Comparison of ENCODE assay signal across 22 mouse cellular contexts in genomic region chr9:85617177-85617777, GRCm38 (mm10).
A peak's percentile ranks its signal among the peaks of the same experiment; 100 is the strongest.
DNase-seq lines count a peak whose midpoint lies in the region; ATAC-seq lines count a peak whose summit lies in the region.
"Had no signal": no experiment of that assay in that cellular context is flagged by ENCODE, and none has a peak within 500 bp of the region (broad histone marks: within the 10 kb centered on the region; RNA-seq: fewer than 3 reads in every experiment).

No protein-coding gene starts in this region.

- no peaks in the 10 kb centered on the region for H3K36me3 ChIP-seq in kidney, embryonic 16.5 days (ENCODE audit: insufficient read depth, low read length)
- H3K36me3 ChIP-seq: embryonic facial prominence, embryonic 12.5 days; midbrain, embryonic 15.5 days; neural tube, embryonic 15.5 days had no signal

- no peak overlapping the region for H3K9ac ChIP-seq in kidney, embryonic 16.5 days (replicated peaks; ENCODE audit: low read length)
- H3K9ac ChIP-seq: embryonic facial prominence, embryonic 12.5 days; forebrain, postnatal 0 days; hindbrain, embryonic 14.5 days; midbrain, embryonic 15.5 days; neural tube, embryonic 15.5 days had no signal

- DNase-seq in adrenal gland, adult 2 months = peak; percentile 6
- no peak for DNase-seq in adrenal gland, postnatal 4 days (ENCODE audit: low spot score in 2 of 2)
- DNase-seq in kidney, adult 18-20 months = no peak
- peak; percentile 11 for DNase-seq in NIH3T3 (ENCODE audit: low read depth)
- peak; percentile 8 for DNase-seq in kidney, postnatal 10 days
- no peak for DNase-seq in cerebellum, postnatal 4 days (ENCODE audit: low spot score in 2 of 2)
- no peak for DNase-seq in layer of hippocampus, postnatal 10 days (ENCODE audit: low spot score in 2 of 2)
- DNase-seq: cerebellum, adult 8-10 months; forebrain, postnatal 0 days; gastrocnemius, adult 2 months; heart, postnatal 14 days; left cerebral cortex, postnatal 4 days; lung, adult 2 months; thymus, postnatal 25 days had no signal

- ATAC-seq in kidney, embryonic 16.5 days (ENCODE audit: low FRiP score, low TSS enrichment) = peak; percentile 94
- ATAC-seq: CD4-positive, CD25-positive, alpha-beta regulatory T cell, adult 4 months; forebrain, postnatal 0 days; midbrain, embryonic 15.5 days had no signal

- H3K4me2 ChIP-seq in kidney, embryonic 16.5 days (replicated peaks; ENCODE audit: low read depth, low read length) = no peak overlapping the region
- H3K4me2 ChIP-seq: embryonic facial prominence, embryonic 12.5 days; heart, embryonic 11.5 days; hindbrain, embryonic 14.5 days; liver, embryonic 11.5 days; midbrain, embryonic 15.5 days; neural tube, embryonic 15.5 days had no signal

- H3K27ac ChIP-seq in kidney, embryonic 16.5 days (ENCODE audit: low read length) = peak overlapping the region; percentile 41; the same call in 1 of the 2 replicates
- H3K27ac ChIP-seq: embryonic facial prominence, embryonic 12.5 days; gastrocnemius, adult 2 months; hindbrain, embryonic 14.5 days; midbrain, embryonic 15.5 days; neural tube, embryonic 15.5 days had no signal

- H3K27me3 ChIP-seq in kidney, embryonic 16.5 days (ENCODE audit: insufficient read depth, low read length) = no peaks in the 10 kb centered on the region
- H3K27me3 ChIP-seq: embryonic facial prominence, embryonic 12.5 days; midbrain, embryonic 15.5 days; neural tube, embryonic 15.5 days had no signal

- H3K4me1 ChIP-seq in kidney, embryonic 16.5 days (ENCODE audit: insufficient read depth, low read length) = peaks cover 14% of the 10 kb centered on the region; the same call in 1 of the 2 replicates
- H3K4me1 ChIP-seq: embryonic facial prominence, embryonic 12.5 days; midbrain, embryonic 15.5 days; neural tube, embryonic 15.5 days had no signal

- no peaks in the 10 kb centered on the region for H3K9me3 ChIP-seq in kidney, embryonic 16.5 days (ENCODE audit: low read length)
- H3K9me3 ChIP-seq: embryonic facial prominence, embryonic 12.5 days; midbrain, embryonic 15.5 days; neural tube, embryonic 15.5 days had no signal

- WGBS in kidney, embryonic 16.5 days = 25% methylated on average over 2 of the region's 2 CpGs

- H3K4me3 ChIP-seq in kidney, embryonic 16.5 days (ENCODE audit: low read length) = no peak overlapping the region
- H3K4me3 ChIP-seq: embryonic facial prominence, embryonic 12.5 days; gastrocnemius, adult 2 months; midbrain, embryonic 15.5 days; neural tube, embryonic 15.5 days had no signal

Comparison
In these comparisons a context has a peak if more than half of its experiments do, and no peak if none do; other contexts are left out.
1. DNase-seq: peak in adrenal gland, adult 2 months (single experiment), NIH3T3 (single experiment) and kidney, postnatal 10 days (single experiment); none in adrenal gland, postnatal 4 days (0 of 2), kidney, adult 18-20 months (single experiment), cerebellum, postnatal 4 days (0 of 2) and layer of hippocampus, postnatal 10 days (0 of 2).